Mouse (Mus musculus) mouse trophoblast stem cell (cell line): ENCODE measurements around the gene Hoxd13.

ENCODE experiments used
- in situ Hi-C, 2 experiments: fragments of 300-500 bp; cut with MseI, MboI; formaldehyde crosslinking; loops; 2 replicates in 1 of 2; 3 replicates in 1 of 2; pipeline ENCODE4 v1.15.1; 2025

Gene Hoxd13

GRCm38 (mm10) chr2:74678891-74679595 lies 10.9 kb downstream of the Hoxd13 start, which contains the start of gene Hoxd11:
Hoxd11 (plus strand) TSS chr2:74679557.
- in situ Hi-C loops: no loop called here

DNA sequence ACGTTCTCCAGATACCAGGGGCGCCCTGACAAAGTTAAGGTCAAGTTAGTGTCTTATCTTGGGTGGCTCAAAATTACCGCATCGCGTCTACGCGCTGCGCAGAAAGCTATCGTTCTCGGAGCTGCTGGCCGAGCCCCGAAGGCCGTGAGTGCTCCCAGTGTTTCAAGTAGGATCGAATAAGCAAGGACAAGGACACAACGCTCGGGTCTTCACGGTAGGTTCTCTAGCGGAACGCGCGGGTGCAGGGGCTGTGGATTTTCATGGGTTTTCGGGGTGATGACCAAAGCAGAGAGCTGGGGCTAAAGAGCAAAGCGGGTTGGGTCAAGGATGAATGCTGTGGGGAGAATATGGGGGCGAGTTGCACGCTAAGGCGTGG lies 11.5 kb downstream of the Hoxd13 start:
- in situ Hi-C loops: no loop called here

GRCm38 (mm10) chr2:74679980-74680379 lies 11.9 kb downstream of the Hoxd13 start:
- in situ Hi-C loops: no loop called here

DNA sequence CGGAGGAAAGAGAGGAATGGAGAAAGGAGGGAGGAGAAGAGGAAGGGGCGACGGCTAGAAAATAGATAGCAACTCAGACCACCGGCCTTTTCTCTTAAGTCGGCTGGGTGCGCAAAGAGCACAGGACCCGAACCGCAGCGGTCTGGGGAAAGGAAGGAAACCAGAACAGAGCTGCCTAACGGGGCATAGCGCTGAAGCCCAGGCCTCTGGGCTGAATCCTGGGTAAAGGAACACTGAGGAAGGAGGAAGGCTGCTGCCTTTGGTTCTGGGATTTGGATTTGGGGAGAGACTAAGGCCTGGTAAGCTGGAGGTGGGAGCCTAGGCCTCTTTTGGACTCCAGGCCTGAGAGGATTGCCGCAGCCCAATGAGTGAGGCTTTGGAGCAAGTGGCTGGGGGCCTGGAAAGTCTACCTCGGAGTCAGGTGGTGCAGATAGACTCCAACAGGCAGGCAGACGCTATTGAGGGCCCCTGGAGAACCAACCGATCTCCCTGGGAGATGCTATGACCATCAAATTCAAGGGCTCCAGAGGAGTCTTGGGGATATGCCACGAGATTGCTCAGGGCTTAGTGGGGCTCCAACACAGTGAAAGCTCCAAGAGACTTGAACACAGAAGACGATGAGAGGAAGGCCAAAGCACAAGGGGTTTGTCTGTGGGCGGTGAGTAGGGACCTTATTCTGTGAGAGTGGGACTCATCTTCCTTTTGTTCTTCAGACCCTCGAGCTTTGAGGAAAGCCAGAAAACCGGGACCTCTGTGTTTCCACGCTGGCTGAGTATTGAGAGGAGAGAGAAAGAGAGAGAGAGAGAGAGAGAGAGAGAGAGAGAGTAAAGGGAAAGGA lies 12.7 kb downstream of the Hoxd13 start:
- in situ Hi-C loops: no loop called here

- in situ Hi-C loops: no loop called here
Observed at GRCm38 (mm10) chr2:74681594-74682531, 13.8 kb downstream of the Hoxd13 start.

GRCm38 (mm10) chr2:74682796-74683195 lies 14.7 kb downstream of the Hoxd13 start:
- in situ Hi-C loops: no loop called here

- in situ Hi-C loops: no loop called here
Observed at GRCm38 (mm10) chr2:74683471-74683951, 15.4 kb downstream of the Hoxd13 start.

DNA sequence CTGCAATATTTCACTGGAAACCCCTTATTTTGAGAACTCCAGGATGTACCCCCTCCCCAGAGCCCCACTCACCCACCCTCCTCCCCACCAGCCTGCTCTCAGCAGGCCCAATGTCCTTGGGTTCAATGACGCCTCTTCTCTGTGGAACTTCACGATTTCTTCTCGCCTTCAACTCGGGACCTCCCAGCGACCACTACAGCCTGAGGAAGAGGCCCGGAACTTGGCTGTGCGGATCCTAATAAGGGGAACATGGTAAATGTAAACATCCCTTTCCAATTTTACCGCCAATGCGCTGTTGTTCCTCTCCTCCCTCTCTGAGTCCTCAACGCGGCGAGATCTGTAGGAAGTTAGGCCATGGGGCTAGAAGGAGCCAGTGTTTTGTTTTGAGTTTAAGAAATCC lies 16.0 kb downstream of the Hoxd13 start:
- in situ Hi-C loops: no loop called here

- in situ Hi-C loops: no loop called here
Observed at GRCm38 (mm10) chr2:74685059-74685603, 17.0 kb downstream of the Hoxd13 start.

DNA sequence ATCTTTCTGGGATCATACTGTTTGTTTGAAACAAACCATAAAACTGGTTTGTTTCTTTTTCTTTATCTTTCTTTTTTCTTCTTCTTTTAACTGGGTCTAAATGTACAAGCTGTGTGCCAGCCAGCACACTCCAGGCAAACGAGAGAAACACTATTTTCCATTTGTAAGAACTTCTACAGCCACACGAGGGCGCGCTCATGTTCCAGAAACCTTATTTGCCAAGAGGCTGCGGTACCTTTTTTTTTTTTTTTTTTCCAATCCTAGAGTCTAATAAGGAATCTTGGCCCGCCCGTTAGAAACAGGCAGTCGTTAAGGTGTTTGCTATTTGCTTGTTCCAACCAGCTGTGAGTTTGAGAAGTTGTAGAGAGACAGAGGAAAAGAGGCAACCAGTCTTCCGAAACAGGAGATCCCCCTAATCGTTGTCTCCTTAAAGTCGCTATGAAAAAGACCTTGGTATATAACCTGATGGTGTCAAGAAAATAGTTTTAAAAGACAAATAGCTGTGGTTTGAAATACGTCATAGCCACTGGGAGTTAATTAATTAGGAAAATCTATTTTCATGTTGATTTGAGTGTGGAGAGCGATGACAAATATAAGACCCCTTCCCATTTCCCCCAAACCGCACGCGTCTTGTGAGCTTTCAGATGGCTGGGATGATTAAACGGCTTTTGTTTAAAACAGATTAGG lies 18.3 kb downstream of the Hoxd13 start:
- in situ Hi-C loops: no loop called here

DNA sequence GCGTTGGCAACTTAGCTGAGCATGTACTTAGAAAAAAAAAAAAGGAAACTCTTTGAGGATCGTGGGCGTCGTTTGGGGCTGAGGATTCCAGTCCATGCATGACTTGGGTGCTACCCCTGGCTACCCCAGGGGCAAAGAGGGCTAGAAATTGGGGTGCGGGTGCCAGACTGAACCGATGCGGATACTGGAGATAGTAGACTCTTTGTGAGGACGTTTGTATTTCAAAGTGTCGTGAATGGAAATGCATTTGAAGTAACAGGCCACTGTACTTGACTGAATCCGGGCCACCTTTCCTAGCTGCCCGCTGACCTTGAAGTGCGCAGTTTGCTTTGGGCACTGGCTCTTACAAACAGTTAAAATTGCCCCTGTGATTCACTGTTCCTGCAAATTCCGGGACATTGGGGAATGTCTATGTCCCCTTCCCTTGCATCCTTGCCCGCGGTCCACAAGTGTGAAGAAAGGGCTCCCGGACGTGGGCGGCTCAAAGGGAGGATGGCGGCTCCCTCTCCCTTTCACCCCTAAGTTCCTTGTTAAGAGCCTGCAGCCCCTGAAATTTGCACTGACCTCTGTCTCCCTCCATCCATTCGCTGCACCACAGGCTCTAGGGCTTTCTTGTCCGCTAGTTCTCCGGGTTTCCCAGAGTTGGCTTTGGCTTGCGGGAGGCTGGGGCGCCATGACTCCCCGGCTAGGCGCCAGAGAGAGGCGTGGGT lies 19.0 kb downstream of the Hoxd13 start:
- in situ Hi-C loops: no loop called here

- in situ Hi-C loops: no loop called here
Observed at GRCm38 (mm10) chr2:74687698-74688555, 19.8 kb downstream of the Hoxd13 start.

DNA sequence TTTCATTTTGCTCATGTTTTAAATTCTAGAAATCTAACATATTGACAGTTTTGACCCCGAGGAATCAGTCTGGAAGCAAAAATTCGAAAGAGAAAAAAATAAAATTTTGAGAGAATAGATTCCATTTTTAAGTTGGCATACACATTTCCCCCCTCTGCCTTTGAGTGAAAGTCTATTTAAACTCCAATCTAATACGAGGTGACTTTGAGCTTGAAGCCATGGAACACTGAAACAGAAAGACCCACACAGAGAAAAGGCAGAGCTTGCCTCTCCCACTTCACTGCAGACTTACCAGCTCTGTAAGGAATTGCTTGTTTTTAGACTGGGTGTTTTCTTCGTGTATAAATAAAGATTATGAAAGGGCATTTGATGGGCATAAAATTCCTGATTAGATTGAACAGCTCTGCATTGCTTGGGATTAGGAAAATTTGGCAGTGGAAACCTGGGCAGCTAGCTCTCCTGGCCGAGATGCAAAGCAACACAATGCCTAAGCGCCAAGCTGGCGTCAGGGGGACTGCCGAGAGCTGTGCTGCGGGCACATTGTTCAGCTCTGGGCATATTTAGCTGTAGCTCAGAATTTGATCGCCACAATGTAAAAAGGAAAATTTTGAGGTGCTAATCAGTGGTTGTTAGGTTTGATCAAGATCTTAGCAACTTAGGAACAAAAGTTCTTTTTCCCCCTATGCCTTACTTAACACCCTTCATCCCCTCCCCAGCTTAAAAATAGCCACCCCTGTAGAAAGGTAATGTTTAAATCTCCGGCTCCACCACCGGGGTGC lies 20.9 kb downstream of the Hoxd13 start:
- in situ Hi-C loops: no loop called here

DNA sequence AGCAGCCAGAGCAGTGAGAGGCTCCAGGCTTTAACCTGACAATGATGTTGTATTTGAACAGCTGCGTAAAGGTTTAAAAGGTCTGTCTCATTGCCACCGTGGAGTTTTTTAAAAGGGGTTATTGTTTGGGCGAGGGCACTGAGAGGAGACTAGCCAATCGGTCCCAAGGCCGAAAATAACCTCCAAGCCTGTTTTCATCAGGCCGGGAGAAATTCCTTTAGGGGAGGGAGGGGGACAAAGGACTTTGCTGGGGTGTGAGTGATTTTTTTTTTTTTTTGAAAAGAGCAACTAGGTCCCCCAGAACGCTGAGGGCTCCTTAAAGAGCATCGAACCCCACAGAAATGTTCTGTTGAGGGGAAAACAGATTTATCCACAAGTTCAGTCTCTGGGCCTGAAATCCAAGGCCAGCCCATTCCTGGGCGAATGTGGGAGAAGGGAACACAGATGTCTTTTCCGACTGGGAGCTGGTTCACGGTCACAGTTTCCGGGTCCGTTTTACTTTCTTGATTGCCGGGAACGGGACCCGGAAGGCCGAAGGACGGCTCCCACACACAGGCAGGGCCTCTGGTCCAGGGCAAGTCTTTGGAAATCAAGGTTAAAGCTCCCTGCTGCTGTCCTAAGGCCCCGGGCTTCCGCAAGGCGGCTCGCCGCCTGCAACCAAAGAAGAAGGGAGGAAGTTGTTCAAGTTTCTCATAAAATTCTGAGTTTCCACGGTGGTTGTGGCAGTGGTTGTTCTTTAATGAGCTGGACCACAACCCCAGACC lies 21.6 kb downstream of the Hoxd13 start:
- in situ Hi-C loops: loop anchor here in 1 of 2 experiments (10.0 kb wide), 1 partner anchor 615 kb away; no protein-coding TSS in a partner anchor

GRCm38 (mm10) chr2:74690338-74690716 lies 22.2 kb downstream of the Hoxd13 start:
- in situ Hi-C loops: loop anchor here in 1 of 2 experiments (10.0 kb wide), 1 partner anchor 614 kb away; no protein-coding TSS in a partner anchor

DNA sequence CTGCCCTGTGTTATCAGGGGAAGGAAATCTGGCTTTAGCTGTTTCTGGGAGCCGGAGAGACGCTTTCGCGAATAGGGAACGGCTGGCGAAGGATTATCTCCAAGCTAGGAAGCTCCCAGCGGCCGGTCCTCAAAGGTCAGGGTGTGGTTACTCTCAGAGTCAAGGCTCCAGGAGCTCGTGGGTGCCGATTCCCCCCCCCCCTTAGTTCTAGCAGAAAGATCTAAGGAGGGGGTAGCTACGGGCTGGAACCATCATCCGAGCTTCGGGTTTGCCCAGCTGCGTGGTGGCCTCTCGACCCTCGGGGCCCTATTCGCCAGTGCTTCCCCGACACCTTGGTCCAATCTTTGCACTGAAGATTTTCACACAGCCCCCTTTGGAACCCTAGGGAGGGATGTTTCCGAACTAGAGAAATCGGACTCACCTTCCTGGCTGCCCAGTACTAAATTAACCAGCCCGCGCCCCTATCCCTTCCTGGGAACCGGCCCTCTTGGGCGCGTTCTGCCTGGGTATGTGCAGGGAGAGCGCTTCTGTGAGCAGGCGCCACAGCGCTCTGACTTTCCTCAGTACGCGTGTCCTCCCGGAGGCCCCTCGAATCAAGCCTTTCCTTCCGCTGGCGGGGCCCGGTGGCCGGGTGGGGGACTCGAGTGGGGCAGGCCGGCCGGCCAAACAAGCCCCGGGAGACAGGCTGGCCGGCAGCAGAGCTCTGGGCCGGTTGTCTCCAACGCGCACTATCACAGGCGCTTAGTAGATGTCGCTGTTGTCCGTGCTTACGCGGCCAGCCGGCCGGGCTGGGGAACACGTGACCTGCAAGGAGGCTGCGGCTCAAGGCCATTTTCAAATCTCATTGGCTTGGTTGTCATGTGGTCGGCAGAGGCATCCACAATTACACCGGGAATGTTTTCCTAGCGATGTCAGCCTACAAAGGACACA lies 23.2 kb downstream of the Hoxd13 start, which contains the start of gene Hoxd10:
Gene Hoxd10, plus strand, starts transcription at position 903 of the 930 bp plus-strand sequence.
- in situ Hi-C loops: loop anchor here in 1 of 2 experiments (10.0 kb wide), 1 partner anchor 614 kb away; no protein-coding TSS in a partner anchor
